ENCODE assay signal across 15 mouse cellular contexts in the genomic region with DNA sequence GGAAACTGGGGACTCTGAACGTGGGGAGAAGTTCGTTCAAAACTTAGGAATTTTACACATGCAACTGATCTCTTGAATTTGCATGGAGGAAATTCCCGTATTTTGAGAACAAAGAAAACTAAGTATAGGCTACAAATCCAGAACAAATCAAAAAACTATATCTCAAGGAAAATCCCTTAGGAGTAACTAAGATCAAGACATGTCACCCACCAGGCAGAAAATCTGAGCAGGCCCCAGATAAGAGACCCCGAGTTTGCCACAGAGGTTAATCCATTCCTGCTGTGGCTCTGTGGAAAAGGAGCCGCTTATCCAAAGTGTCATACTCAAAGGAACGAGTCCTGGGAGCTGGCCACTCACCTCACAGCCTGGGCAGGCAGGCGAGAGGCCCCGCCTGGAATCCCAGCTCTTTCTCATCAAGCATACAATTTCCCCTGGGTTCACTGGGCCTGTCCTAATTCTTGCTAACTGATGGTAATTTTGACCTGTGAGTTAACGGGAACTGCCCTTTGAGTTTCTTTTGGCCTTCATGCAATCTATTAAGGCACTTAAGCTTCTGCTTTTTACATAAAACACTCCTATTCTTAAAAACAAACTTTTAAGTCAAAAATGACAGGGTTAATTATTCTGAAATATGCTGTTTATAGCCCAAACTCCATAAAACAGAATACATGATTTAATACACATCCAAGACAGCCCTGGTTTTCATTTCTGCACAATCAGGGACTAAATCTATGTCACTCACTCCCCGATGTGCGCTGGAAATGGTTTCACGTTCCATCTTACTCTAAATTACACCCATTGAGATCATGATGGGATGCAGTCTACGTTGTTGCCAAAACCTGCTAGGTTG.
DNase-seq lines count a peak whose midpoint lies in the region; ATAC-seq and TF ChIP-seq lines count a peak whose summit lies in the region.
"Had no signal": no experiment of that assay in that cellular context is flagged by ENCODE, and none has a peak within 500 bp of the region (broad histone marks: within the 10 kb centered on the region; RNA-seq: fewer than 3 reads in every experiment).

No protein-coding gene starts in this region.

- H3K4me1 ChIP-seq in kidney, adult 2 months (ENCODE audit: control insufficient read depth, insufficient read depth, low read length): no peaks in the 10 kb centered on the region; the same call in 1 of the 2 replicates
- peaks cover 17% of the 10 kb centered on the region for H3K4me1 ChIP-seq in embryonic facial prominence, embryonic 14.5 days (ENCODE audit: control insufficient read depth, insufficient read depth, low read length)
- H3K4me1 ChIP-seq: liver, embryonic 15.5 days had no signal

- 49% methylated on average over 13 of the region's 13 CpGs for WGBS in kidney, adult 2 months
- WGBS in embryonic facial prominence, embryonic 14.5 days: 23% methylated on average over 13 of the region's 13 CpGs

- ATAC-seq in embryonic facial prominence, embryonic 14.5 days (ENCODE audit: low read depth): no peak
- no peak for ATAC-seq in CD4-positive, CD25-positive, alpha-beta regulatory T cell, adult 4 months
- ATAC-seq: intestine, postnatal 0 days had no signal

- DNase-seq in kidney, adult 2 months: peak; percentile 36
- no peak for DNase-seq in kidney, adult 18-20 months
- DNase-seq in embryo, embryonic 10.5 days (ENCODE audit: low spot score): peak; percentile 85
- DNase-seq in embryonic facial prominence, embryonic 14.5 days (ENCODE audit: low spot score): peak; percentile 29
- peak; percentile 50 to 64 for DNase-seq in kidney, postnatal 4 days
- no peak for DNase-seq in cerebellum, adult 11-12 months
- no peak for DNase-seq in spleen, postnatal 4 days (ENCODE audit: low spot score in 2 of 2)
- DNase-seq: adrenal gland, adult 2 months; heart, adult 2 months; heart, postnatal 36 days; right cerebral cortex, postnatal 25 days had no signal

- no peak overlapping the region for H3K4me3 ChIP-seq in kidney, adult 2 months (ENCODE audit: insufficient read depth, low read depth, low read length)
- no peak overlapping the region for H3K4me3 ChIP-seq in embryonic facial prominence, embryonic 14.5 days (ENCODE audit: low read depth, low read length)
- H3K4me3 ChIP-seq: heart, adult 2 months; liver, embryonic 15.5 days had no signal

- no peak for TF ChIP-seq CTCF in kidney, adult 2 months (conservative IDR thresholded peaks at IDR 0.05; ENCODE audit: insufficient read depth, insufficient read length, low read depth, low read length)

- no peaks in the 10 kb centered on the region for H3K36me3 ChIP-seq in kidney, adult 2 months (ENCODE audit: control insufficient read depth, insufficient read depth, low read length)
- H3K36me3 ChIP-seq in embryonic facial prominence, embryonic 14.5 days (ENCODE audit: control insufficient read depth, insufficient read depth, low read length): no peaks in the 10 kb centered on the region
- H3K36me3 ChIP-seq: liver, embryonic 15.5 days had no signal

- H3K9me3 ChIP-seq in embryonic facial prominence, embryonic 14.5 days (ENCODE audit: control insufficient read depth, low read length): no peaks in the 10 kb centered on the region
- H3K9me3 ChIP-seq: liver, embryonic 15.5 days had no signal

- TF ChIP-seq POLR2A in kidney, adult 2 months (IDR thresholded peaks at IDR 0.05; ENCODE audit: low read depth, low read length): no peak

- no peak overlapping the region for H3K9ac ChIP-seq in embryonic facial prominence, embryonic 14.5 days (ENCODE audit: low read depth, low read length)
- H3K9ac ChIP-seq: liver, embryonic 15.5 days had no signal

- 0 out of 2 replicates have a peak overlapping the region, but pooled peaks have one; percentile 21 for H3K4me2 ChIP-seq in embryonic facial prominence, embryonic 14.5 days (ENCODE audit: low read depth, low read length)
- H3K4me2 ChIP-seq: liver, embryonic 15.5 days had no signal

- no peaks in the 10 kb centered on the region for H3K27me3 ChIP-seq in kidney, adult 2 months (replicated peaks; ENCODE audit: control insufficient read depth, insufficient read depth, low read length)
- no peaks in the 10 kb centered on the region for H3K27me3 ChIP-seq in embryonic facial prominence, embryonic 14.5 days (replicated peaks; ENCODE audit: control insufficient read depth, insufficient read depth, low read length)
- H3K27me3 ChIP-seq: liver, embryonic 15.5 days had no signal

- H3K27ac ChIP-seq in kidney, adult 2 months (ENCODE audit: insufficient read depth, low read depth, low read length): no peak overlapping the region
- H3K27ac ChIP-seq in embryonic facial prominence, embryonic 14.5 days (replicated peaks; ENCODE audit: low read depth, low read length): no peak overlapping the region
- H3K27ac ChIP-seq: heart, adult 2 months; liver, embryonic 15.5 days; stomach, postnatal 0 days had no signal

Comparison
In these comparisons a context has a peak if more than half of its experiments do, and no peak if none do; other contexts are left out.
1. DNase-seq: peak in kidney, adult 2 months (single experiment), embryo, embryonic 10.5 days (single experiment), embryonic facial prominence, embryonic 14.5 days (single experiment) and kidney, postnatal 4 days (2 of 2); none in kidney, adult 18-20 months (single experiment), cerebellum, adult 11-12 months (single experiment) and spleen, postnatal 4 days (0 of 2).